Mouse (Mus musculus) liver, embryonic 14.5 days (tissue): ENCODE measurements around the gene Bcas1.

ENCODE experiments used
- CTCF ChIP-seq: IDR thresholded peaks from 2 replicates; pipeline ENCODE4 v1.5.1; 2016; ENCODE audit warnings: antibody characterized with exemption, low read depth, control low read depth
- EP300 ChIP-seq: IDR thresholded peaks from 2 replicates; pipeline ENCODE4 v1.6.1; 2016; ENCODE audit warnings: antibody characterized with exemption, low read depth

DNA sequence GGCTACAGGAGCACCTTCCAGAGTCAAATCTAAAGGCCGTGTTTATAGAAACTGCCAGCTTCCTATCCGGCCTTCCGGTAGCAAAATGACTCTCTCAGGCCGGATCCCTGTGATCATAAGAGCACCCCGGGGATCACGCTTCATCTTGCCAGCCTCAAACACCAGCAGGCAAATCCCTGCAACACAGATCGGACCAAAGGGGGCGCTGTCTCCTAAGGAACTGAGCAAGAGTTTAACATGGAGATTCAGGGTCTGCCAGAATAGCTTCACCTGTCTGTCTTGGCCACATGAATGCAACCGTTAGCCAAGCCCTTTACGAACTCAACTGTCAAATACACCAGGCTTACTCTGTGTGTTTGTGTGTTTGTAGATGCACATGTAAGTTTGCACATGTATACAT lies 8.9 kb downstream of the Bcas1 start:
- TF ChIP-seq EP300 (no peak), CTCF (peak; percentile 59)
